Mouse (Mus musculus) kidney, adult 8-10 months (tissue): ENCODE measurements at regions not wholly inside any gene's neighbourhood (a gene's known extent, or its start where the extent isn't known, plus 50 kb on each side); places are given as distances from the start of the nearest gene placed in this dataset.
"Not testable (repeated sequence)": the region's sequence is repeated elsewhere in the genome, so short reads cannot be mapped to it uniquely, and the experiment has no call there.

Experiments
- DNase-seq, 2 experiments: peaks; one replicate each; pipeline ENCODE4 v3.0.0; 2022

DNA sequence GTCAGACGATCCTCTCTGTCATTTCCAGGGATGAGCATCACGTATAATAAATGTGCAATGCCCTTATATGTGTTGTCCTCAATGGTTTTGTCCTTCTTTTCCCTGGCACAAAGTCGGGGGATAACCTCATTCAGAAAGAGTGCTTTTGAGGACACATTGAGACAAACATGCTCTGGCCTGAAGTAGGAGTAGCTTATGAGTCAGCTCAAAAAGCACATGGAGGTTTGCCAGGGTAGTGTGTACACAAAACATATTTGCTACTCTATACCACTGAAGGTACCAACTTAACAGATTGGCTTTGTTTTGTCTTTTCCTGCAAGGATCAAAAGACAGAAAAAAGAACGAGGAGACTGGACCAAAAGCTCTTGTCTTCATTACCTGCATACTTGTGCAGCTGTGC, 682.1 kb upstream of the Grid2 start:
- no peak for DNase-seq

DNA sequence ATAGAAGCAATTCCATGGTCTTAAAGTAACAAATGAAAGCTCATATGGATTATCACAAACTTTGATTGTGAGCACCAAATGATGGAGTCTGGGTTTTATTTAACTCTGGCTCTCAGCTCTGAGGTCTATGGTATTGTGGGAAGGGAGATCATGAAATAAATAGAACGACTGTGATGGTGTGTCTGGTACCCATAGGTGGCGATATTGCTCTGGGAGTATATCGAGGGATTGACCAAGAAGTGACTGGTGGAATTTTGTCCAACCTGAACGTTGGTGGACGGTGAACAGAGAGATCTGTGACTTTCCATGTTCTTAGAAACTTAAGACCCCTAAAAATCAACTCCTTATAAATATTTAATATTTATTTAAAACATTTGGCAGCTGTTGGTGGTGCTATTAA, 679.5 kb upstream of the Grid2 start:
- DNase-seq = peak; percentile 1 to 15

DNA sequence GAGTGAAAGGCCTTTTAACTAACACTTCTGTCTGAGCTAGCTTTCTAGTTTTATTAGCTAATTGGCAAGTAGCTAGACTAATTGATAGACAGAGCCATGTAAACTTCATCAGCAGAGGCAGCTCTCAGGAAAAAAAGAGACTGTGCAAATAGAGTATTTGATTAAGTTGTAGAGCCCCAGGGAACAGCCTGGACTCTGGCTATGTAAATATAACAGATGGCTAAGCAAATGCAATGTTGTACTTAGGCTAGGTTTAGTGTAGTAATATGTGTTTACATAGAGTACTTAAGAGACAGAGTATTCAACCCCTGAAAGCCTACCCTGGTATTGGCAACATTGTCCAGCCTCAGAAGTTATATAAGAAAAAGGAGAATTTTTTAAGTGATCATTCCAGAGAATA, 635.1 kb upstream of the Grid2 start:
- DNase-seq = no peak

DNA sequence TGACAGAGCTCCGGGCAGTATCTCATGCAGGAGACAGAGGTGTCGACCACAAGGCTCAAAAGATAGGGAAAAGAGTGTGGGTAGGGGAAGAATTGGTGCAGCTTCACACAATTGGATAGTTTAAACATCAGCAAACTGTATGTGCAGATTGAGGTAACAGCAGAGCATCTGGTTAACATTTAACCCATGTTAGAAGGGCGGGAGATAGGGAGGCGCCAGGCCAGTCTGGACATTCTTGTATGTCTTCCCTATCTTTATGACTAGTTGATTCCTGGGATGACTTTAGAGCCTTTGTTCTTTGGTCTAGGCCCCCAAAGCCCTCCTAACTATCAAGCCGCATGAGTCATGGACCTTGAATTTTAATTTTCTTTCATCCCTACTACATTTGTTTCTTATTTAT, 587.6 kb upstream of the Grid2 start:
- DNase-seq = not testable (repeated sequence)

DNA sequence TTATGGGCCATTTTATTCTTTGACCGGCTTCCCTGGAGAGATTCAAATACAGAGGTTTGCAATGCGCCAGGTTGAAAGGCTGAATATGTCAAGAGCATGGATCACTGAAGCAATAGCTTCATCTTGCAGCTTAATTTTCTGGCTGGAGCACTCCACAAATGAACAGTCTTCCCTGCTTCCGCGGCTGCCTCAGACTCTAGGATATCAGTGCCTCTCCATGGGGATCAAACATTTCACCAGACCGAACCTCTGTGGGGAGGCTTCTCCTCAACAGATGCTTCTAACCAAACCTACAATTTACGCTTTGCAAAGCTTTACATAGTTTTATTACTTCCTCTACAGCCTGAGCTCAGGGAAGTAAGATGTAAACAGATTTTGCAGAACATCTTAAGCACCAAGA, 537.3 kb upstream of the Grid2 start:
- DNase-seq = no peak

DNA sequence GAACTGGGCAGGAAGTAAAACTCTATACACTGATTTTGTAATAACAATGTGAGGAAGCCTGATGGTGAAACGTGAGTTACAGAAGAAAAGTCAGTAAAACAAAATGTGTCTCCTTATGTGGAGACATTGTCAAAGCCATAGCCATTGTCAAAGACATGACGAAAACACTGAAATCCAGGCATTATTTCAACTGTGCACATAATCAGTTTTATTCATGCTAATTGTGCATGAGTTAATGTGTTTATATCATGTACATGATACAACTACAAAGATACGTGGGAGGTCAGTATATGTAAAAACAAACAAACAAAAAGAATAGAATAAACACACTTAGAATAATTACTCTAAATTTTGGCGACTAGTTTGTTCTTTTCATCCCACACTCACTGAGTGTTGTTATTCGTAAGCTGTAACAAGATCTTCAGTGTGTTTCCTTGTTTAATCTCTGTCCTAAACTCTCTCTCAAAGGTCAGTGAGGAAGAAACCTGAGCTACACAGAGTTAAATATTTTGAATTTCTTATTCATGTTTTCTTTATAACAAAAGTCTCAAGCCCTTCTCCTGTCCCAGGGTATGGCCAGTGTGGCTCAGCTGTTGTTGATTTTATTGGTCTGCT, 536.0 kb upstream of the Grid2 start:
- DNase-seq = no peak
